Mouse (Mus musculus) G1E (cell line): ENCODE results near the gene Nmur1.

Experiments used
- CTCF ChIP-seq: IDR thresholded peaks from 2 replicates; pipeline ENCODE4 v1.5.1; 2012; ENCODE audit warnings: low read depth, low read length, inconsistent platforms, mixed read lengths
- GATA1 ChIP-seq: IDR thresholded peaks from 2 replicates; pipeline ENCODE4 v1.6.1; 2012; ENCODE audit warnings: borderline replicate concordance, low read length, inconsistent platforms, mixed read lengths
- GATA2 ChIP-seq: IDR thresholded peaks from 2 replicates; pipeline ENCODE4 v1.6.1; 2012; ENCODE audit warnings: low read depth, low read length, inconsistent platforms, borderline replicate concordance
- POLR2AphosphoS5 ChIP-seq: IDR thresholded peaks from 2 replicates; pipeline ENCODE4 v1.6.1; 2012; ENCODE audit warnings: low read depth, low read length, inconsistent platforms; ENCODE audit not compliant: insufficient replicate concordance

DNA sequence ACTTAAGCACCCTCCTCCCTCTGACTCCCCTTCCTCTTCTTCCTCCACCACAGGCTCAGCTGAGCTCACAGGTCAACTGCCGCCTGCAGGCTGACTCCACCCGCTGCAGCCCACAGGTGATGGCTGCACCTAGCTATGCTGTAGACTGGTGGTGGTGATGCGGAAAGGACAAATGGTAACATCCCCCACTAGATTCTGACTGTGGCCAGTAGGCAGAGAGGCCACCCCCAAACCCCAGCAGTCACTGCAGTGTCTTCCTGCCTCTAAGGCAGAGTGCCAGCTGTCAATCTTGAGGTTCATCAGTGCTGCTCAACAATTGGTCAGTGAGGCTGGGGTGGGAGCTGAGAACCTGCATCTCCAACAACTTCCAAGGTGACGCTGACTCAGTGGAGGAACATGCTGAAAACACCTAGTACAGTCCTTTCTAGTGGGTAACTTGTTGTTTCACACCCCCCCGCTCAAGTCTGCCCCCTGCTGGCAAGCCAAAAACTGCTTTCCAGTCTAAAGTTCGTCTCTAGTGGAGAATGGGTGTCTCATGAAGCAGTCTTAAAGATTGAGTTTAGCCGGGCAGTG, 10.3 kb downstream of the Nmur1 start:
- TF ChIP-seq CTCF = peak; percentile 78
- no peak for TF ChIP-seq GATA1
- TF ChIP-seq POLR2AphosphoS5 = no peak
- TF ChIP-seq GATA2 = no peak
